Mouse (Mus musculus) G1E (cell line): ENCODE results near the gene Fuca2.

Experiments used
- CTCF ChIP-seq: IDR thresholded peaks from 2 replicates; pipeline ENCODE4 v1.5.1; 2012; ENCODE audit warnings: low read depth, low read length, inconsistent platforms, mixed read lengths
- GATA1 ChIP-seq: IDR thresholded peaks from 2 replicates; pipeline ENCODE4 v1.6.1; 2012; ENCODE audit warnings: borderline replicate concordance, low read length, inconsistent platforms, mixed read lengths
- GATA2 ChIP-seq: IDR thresholded peaks from 2 replicates; pipeline ENCODE4 v1.6.1; 2012; ENCODE audit warnings: low read depth, low read length, inconsistent platforms, borderline replicate concordance
- POLR2AphosphoS5 ChIP-seq: IDR thresholded peaks from 2 replicates; pipeline ENCODE4 v1.6.1; 2012; ENCODE audit warnings: low read depth, low read length, inconsistent platforms; ENCODE audit not compliant: insufficient replicate concordance
- TAL1 ChIP-seq: conservative IDR thresholded peaks from 2 replicates; pipeline ENCODE4 v1.6.1; 2012; ENCODE audit warnings: low read depth, low read length, inconsistent platforms, mixed read lengths

DNA sequence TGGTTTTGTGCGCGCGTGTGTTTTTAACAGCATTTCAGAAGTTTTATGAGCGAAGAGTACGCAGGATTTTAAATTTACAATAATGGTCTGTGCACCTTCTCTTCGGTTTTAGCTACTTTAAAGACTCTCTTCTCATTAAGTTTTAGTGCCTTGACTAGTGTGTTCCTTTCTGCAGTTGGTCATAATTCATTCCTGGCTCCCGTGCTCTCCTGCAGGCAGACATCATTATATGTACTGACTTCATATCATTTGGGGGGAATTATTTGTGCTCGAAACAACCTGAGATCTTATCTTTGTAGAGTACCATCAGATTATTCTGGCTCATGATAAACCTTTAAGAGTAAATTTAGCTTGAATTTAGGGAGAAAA, 65.7 kb downstream of the Fuca2 start:
- TF ChIP-seq CTCF (no peak), GATA1 (no peak), POLR2AphosphoS5 (no peak), GATA2 (no peak), TAL1 (no peak)
